Mouse (Mus musculus): ENCODE data around the gene Lemd1. TPM values are rescaled to one million over a fixed set of nuclear protein-coding genes. Genes with fewer than 3 reads are reported as not detected.

Lemd1 gene
- total and polyA plus RNA-seq, 3 experiments = not detected

- TF ChIP-seq CTCF (IDR thresholded peaks at IDR 0.05) = no peak
- TF ChIP-seq EP300 (IDR thresholded peaks at IDR 0.05; ENCODE audit: insufficient read depth, low read depth, low read length) = no peak
- TF ChIP-seq POLR2A (IDR thresholded peaks at IDR 0.05; ENCODE audit: insufficient read depth, low read depth, low read length) = no peak
- no peak overlapping the region for H3K9ac ChIP-seq (ENCODE audit: low read depth, low read length)
- H3K27me3 ChIP-seq (ENCODE audit: control insufficient read depth, insufficient read depth, low read length) = no peaks in the 10 kb centered on the region; the same call in 1 of the 2 replicates
- H3K79me2 ChIP-seq (replicated peaks; ENCODE audit: control insufficient read depth, insufficient read depth, low read length) = no peaks in the 10 kb centered on the region
- H3K4me1 ChIP-seq (ENCODE audit: control insufficient read depth, insufficient read depth, low read length) = no peaks in the 10 kb centered on the region
- intact Hi-C loops (cut with DNase I) = no loop called here
- H3K4me3 ChIP-seq = no peak overlapping the region
- WGBS = 9% methylated on average over 12 of the region's 12 CpGs
- H3K36me3 ChIP-seq (ENCODE audit: control insufficient read depth, insufficient read depth, low read length) = no peaks in the 10 kb centered on the region
- no peak for DNase-seq
- no peak overlapping the region for H3K27ac ChIP-seq
Observed at GRCm38 (mm10) chr1:132168115-132168767, 23.0 kb upstream of the Lemd1 start.

- H3K79me2 ChIP-seq (replicated peaks; ENCODE audit: control insufficient read depth, insufficient read depth, low read length) = no peaks in the 10 kb centered on the region
- intact Hi-C loops (cut with DNase I) = no loop called here
- no peak for TF ChIP-seq CTCF (IDR thresholded peaks at IDR 0.05)
- TF ChIP-seq POLR2A (IDR thresholded peaks at IDR 0.05; ENCODE audit: insufficient read depth, low read depth, low read length) = no peak
- TF ChIP-seq EP300 (IDR thresholded peaks at IDR 0.05; ENCODE audit: insufficient read depth, low read depth, low read length) = no peak
- 47% methylated on average over 6 of the region's 6 CpGs for WGBS
- H3K9ac ChIP-seq (ENCODE audit: low read depth, low read length) = no peak overlapping the region
- no peaks in the 10 kb centered on the region for H3K4me1 ChIP-seq (ENCODE audit: control insufficient read depth, insufficient read depth, low read length)
- no peaks in the 10 kb centered on the region; the same call in 1 of the 2 replicates for H3K27me3 ChIP-seq (ENCODE audit: control insufficient read depth, insufficient read depth, low read length)
- no peak overlapping the region for H3K27ac ChIP-seq
- no peak for DNase-seq
- no peaks in the 10 kb centered on the region for H3K36me3 ChIP-seq (ENCODE audit: control insufficient read depth, insufficient read depth, low read length)
- H3K4me3 ChIP-seq = no peak overlapping the region
Observed at GRCm38 (mm10) chr1:132170698-132171097, 20.5 kb upstream of the Lemd1 start.

GRCm38 (mm10) chr1:132171619-132172018 is 19.6 kb upstream of the Lemd1 start:
- no peak for DNase-seq
- Histone ChIP-seq H3K79me2 (replicated peaks; ENCODE audit: control insufficient read depth, insufficient read depth, low read length) (no peaks in the 10 kb centered on the region), H3K27ac (no peak overlapping the region), H3K4me1 (ENCODE audit: control insufficient read depth, insufficient read depth, low read length) (no peaks in the 10 kb centered on the region), H3K36me3 (ENCODE audit: control insufficient read depth, insufficient read depth, low read length) (no peaks in the 10 kb centered on the region), H3K27me3 (ENCODE audit: control insufficient read depth, insufficient read depth, low read length) (no peaks in the 10 kb centered on the region; the same call in 1 of the 2 replicates), H3K4me3 (no peak overlapping the region), H3K9ac (ENCODE audit: low read depth, low read length) (no peak overlapping the region)
- 33% methylated on average over 1 of the region's 2 CpGs for WGBS
- TF ChIP-seq EP300 (IDR thresholded peaks at IDR 0.05; ENCODE audit: insufficient read depth, low read depth, low read length) = no peak
- intact Hi-C loops (cut with DNase I) = no loop called here

GRCm38 (mm10) chr1:132186303-132186702 is 4.9 kb upstream of the Lemd1 start:
- Histone ChIP-seq H3K4me3 (no peak overlapping the region), H3K79me2 (replicated peaks; ENCODE audit: control insufficient read depth, insufficient read depth, low read length) (no peaks in the 10 kb centered on the region), H3K36me3 (ENCODE audit: control insufficient read depth, insufficient read depth, low read length) (no peaks in the 10 kb centered on the region), H3K27me3 (ENCODE audit: control insufficient read depth, insufficient read depth, low read length) (peaks cover 13% of the 10 kb centered on the region), H3K27ac (no peak overlapping the region), H3K4me1 (ENCODE audit: control insufficient read depth, insufficient read depth, low read length) (no peaks in the 10 kb centered on the region), H3K9ac (ENCODE audit: low read depth, low read length) (no peak overlapping the region)
- no peak for DNase-seq
- intact Hi-C loops (cut with DNase I) = no loop called here
- no peak for TF ChIP-seq POLR2A (IDR thresholded peaks at IDR 0.05; ENCODE audit: insufficient read depth, low read depth, low read length)
- no peak for TF ChIP-seq CTCF (IDR thresholded peaks at IDR 0.05)
- TF ChIP-seq EP300 (IDR thresholded peaks at IDR 0.05; ENCODE audit: insufficient read depth, low read depth, low read length) = no peak
- WGBS = 74% methylated on average over 4 of the region's 4 CpGs

- Histone ChIP-seq H3K27me3 (ENCODE audit: control insufficient read depth, insufficient read depth, low read length) (peaks cover 25% of the 10 kb centered on the region), H3K4me3 (no peak overlapping the region), H3K9ac (ENCODE audit: low read depth, low read length) (no peak overlapping the region), H3K4me1 (ENCODE audit: control insufficient read depth, insufficient read depth, low read length) (no peaks in the 10 kb centered on the region), H3K27ac (no peak overlapping the region), H3K79me2 (replicated peaks; ENCODE audit: control insufficient read depth, insufficient read depth, low read length) (no peaks in the 10 kb centered on the region), H3K36me3 (ENCODE audit: control insufficient read depth, insufficient read depth, low read length) (no peaks in the 10 kb centered on the region)
- no peak for DNase-seq
- intact Hi-C loops (cut with DNase I) = no loop called here
- TF ChIP-seq CTCF (IDR thresholded peaks at IDR 0.05) (no peak), POLR2A (IDR thresholded peaks at IDR 0.05; ENCODE audit: insufficient read depth, low read depth, low read length) (no peak), EP300 (IDR thresholded peaks at IDR 0.05; ENCODE audit: insufficient read depth, low read depth, low read length) (no peak)
- WGBS = 33% methylated on average over 9 of the region's 9 CpGs
Observed at GRCm38 (mm10) chr1:132188442-132189066, 2.7 kb upstream of the Lemd1 start.

GRCm38 (mm10) chr1:132189231-132189630 is 2.0 kb upstream of the Lemd1 start:
- no peaks in the 10 kb centered on the region for H3K36me3 ChIP-seq (ENCODE audit: control insufficient read depth, insufficient read depth, low read length)
- H3K9ac ChIP-seq (ENCODE audit: low read depth, low read length) = no peak overlapping the region
- TF ChIP-seq POLR2A (IDR thresholded peaks at IDR 0.05; ENCODE audit: insufficient read depth, low read depth, low read length) = no peak
- no peak for TF ChIP-seq EP300 (IDR thresholded peaks at IDR 0.05; ENCODE audit: insufficient read depth, low read depth, low read length)
- no peak for TF ChIP-seq CTCF (IDR thresholded peaks at IDR 0.05)
- no peaks in the 10 kb centered on the region for H3K79me2 ChIP-seq (replicated peaks; ENCODE audit: control insufficient read depth, insufficient read depth, low read length)
- H3K4me3 ChIP-seq = no peak overlapping the region
- no peaks in the 10 kb centered on the region for H3K4me1 ChIP-seq (ENCODE audit: control insufficient read depth, insufficient read depth, low read length)
- 36% methylated on average over 4 of the region's 4 CpGs for WGBS
- intact Hi-C loops (cut with DNase I) = no loop called here
- H3K27ac ChIP-seq = no peak overlapping the region
- H3K27me3 ChIP-seq (ENCODE audit: control insufficient read depth, insufficient read depth, low read length) = peaks cover 25% of the 10 kb centered on the region
- no peak for DNase-seq
